Comparison of ENCODE assay signal across 16 mouse cellular contexts in the genomic region with DNA sequence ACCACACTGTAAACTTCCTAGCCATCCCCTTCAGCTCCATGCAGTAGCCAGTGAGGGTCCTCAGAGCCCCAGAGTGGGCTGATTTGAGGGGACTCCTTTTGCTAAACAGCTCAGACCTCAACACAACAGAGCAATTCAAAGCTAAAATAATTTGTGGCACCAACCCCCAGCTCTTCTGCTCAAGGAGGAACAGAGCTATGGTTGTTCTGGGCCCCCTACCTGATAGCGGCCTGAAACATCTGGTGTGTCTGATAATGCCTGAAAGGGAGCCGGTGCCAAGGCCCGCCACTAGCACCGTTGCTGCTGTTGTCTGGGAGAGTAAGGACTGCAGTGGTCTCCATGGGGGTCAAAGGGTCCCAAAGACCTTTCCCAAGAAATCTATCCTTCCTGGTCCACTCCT. TPM values are rescaled to one million over a fixed set of nuclear protein-coding genes. Genes with fewer than 3 reads are reported as not detected.
DNase-seq lines count a peak whose midpoint lies in the region; ATAC-seq lines count a peak whose summit lies in the region.
"Had no signal": no experiment of that assay in that cellular context is flagged by ENCODE, and none has a peak within 500 bp of the region (broad histone marks: within the 10 kb centered on the region; RNA-seq: fewer than 3 reads in every experiment).

No protein-coding gene starts in this region.

- H3K9ac ChIP-seq in kidney, embryonic 15.5 days = no peak overlapping the region
- peak overlapping the region; percentile 100 for H3K9ac ChIP-seq in liver, embryonic 13.5 days
- H3K9ac ChIP-seq in midbrain, embryonic 14.5 days (replicated peaks; ENCODE audit: low read length) = no peak overlapping the region
- H3K9ac ChIP-seq: midbrain, embryonic 12.5 days had no signal

- H3K4me2 ChIP-seq in kidney, embryonic 15.5 days = 0 out of 2 replicates have a peak overlapping the region, but pooled peaks have one; percentile 9
- peak overlapping the region; percentile 98 for H3K4me2 ChIP-seq in liver, embryonic 13.5 days
- H3K4me2 ChIP-seq in midbrain, embryonic 14.5 days (ENCODE audit: low read length) = no peak overlapping the region
- H3K4me2 ChIP-seq: midbrain, embryonic 12.5 days had no signal

- ATAC-seq in kidney, embryonic 15.5 days (replicated peaks; ENCODE audit: low FRiP score) = no peak
- ATAC-seq in common myeloid progenitor, adult 5-6 weeks (replicated peaks; ENCODE audit: low read depth, poor library complexity, severe bottlenecking) = peak; percentile 54
- peak; percentile 81 for ATAC-seq in liver, embryonic 13.5 days (ENCODE audit: low read depth)
- no peak for ATAC-seq in midbrain, embryonic 14.5 days (ENCODE audit: low FRiP score, low TSS enrichment)
- ATAC-seq: activated CD4-positive, CD25-positive, alpha-beta regulatory T cell, adult 4 months had no signal

- peaks cover 16% of the 10 kb centered on the region for H3K4me1 ChIP-seq in kidney, embryonic 15.5 days
- peaks cover 60% of the 10 kb centered on the region for H3K4me1 ChIP-seq in liver, embryonic 13.5 days (replicated peaks)
- peaks cover 11% of the 10 kb centered on the region; the same call in 1 of the 2 replicates for H3K4me1 ChIP-seq in midbrain, embryonic 14.5 days (ENCODE audit: control insufficient read depth, insufficient read depth, low read length)

- no peaks in the 10 kb centered on the region for H3K9me3 ChIP-seq in kidney, embryonic 15.5 days (replicated peaks)
- no peaks in the 10 kb centered on the region for H3K9me3 ChIP-seq in liver, embryonic 13.5 days (replicated peaks)
- H3K9me3 ChIP-seq in midbrain, embryonic 14.5 days (ENCODE audit: control insufficient read depth, low read length) = no peaks in the 10 kb centered on the region
- H3K9me3 ChIP-seq: midbrain, embryonic 12.5 days had no signal

- WGBS in kidney, embryonic 15.5 days = 79% methylated on average over 4 of the region's 4 CpGs
- WGBS in liver, embryonic 13.5 days (ENCODE audit: insufficient replicate concordance) = 9% methylated on average over 4 of the region's 4 CpGs
- WGBS in midbrain, embryonic 14.5 days = 80% methylated on average over 4 of the region's 4 CpGs

- H3K27ac ChIP-seq in kidney, embryonic 15.5 days = no peak overlapping the region
- peak overlapping the region; percentile 99 for H3K27ac ChIP-seq in liver, embryonic 13.5 days
- H3K27ac ChIP-seq in midbrain, embryonic 14.5 days (replicated peaks; ENCODE audit: low read depth, low read length) = no peak overlapping the region
- H3K27ac ChIP-seq: kidney, postnatal 0 days; midbrain, embryonic 12.5 days had no signal

- H3K4me3 ChIP-seq in kidney, embryonic 15.5 days (replicated peaks) = no peak overlapping the region
- peak overlapping the region; percentile 99 for H3K4me3 ChIP-seq in liver, embryonic 13.5 days (replicated peaks)
- H3K4me3 ChIP-seq in midbrain, embryonic 14.5 days (replicated peaks; ENCODE audit: low read depth, low read length) = no peak overlapping the region
- H3K4me3 ChIP-seq: midbrain, embryonic 12.5 days had no signal

- H3K36me3 ChIP-seq in kidney, embryonic 15.5 days = no peaks in the 10 kb centered on the region
- peaks cover 33% of the 10 kb centered on the region for H3K36me3 ChIP-seq in liver, embryonic 13.5 days
- H3K36me3 ChIP-seq in midbrain, embryonic 14.5 days (ENCODE audit: control insufficient read depth, insufficient read depth, low read length) = no peaks in the 10 kb centered on the region
- H3K36me3 ChIP-seq: midbrain, embryonic 12.5 days had no signal

- no peak for DNase-seq in kidney, postnatal 14 days
- DNase-seq in liver, embryonic 13.5 days = peak; percentile 84
- DNase-seq in spleen, postnatal 36 days (ENCODE audit: low spot score in 2 of 2) = peak; percentile 55 to 68
- DNase-seq in midbrain, embryonic 14.5 days = no peak
- no peak for DNase-seq in layer of hippocampus, adult 11-12 months (ENCODE audit: low spot score)
- no peak for DNase-seq in cerebellum, postnatal 14 days
- DNase-seq: adrenal gland, postnatal 36 days; cerebellum, adult 8-10 months; embryo, embryonic 11 days; heart, adult 11 months; lung, postnatal 14 days had no signal

- H3K27me3 ChIP-seq in kidney, embryonic 15.5 days = peaks cover 11% of the 10 kb centered on the region
- no peaks in the 10 kb centered on the region for H3K27me3 ChIP-seq in liver, embryonic 13.5 days
- peaks cover 14% of the 10 kb centered on the region; the same call in 1 of the 2 replicates for H3K27me3 ChIP-seq in midbrain, embryonic 14.5 days (ENCODE audit: control insufficient read depth, insufficient read depth, low read length)

RNA-seq across cellular contexts. Expression of gene Klf1, which starts 0.7 kb away (rescaled TPM):
- 3.4 and 7.2 TPM in 2 replicates for polyA plus RNA-seq in kidney, embryonic 15.5 days (2015; fragmentation: Nextera tagmentation; extraction: Ambion mirVana)
- total RNA-seq in common myeloid progenitor, adult 5-6 weeks (2017) = 71.2 and 79.8 TPM in 2 replicates
- polyA plus RNA-seq in liver, embryonic 13.5 days (2015; fragmentation: Nextera tagmentation; extraction: Ambion mirVana) = 469 and 494 TPM in 2 replicates
- 0.19 and 0.63 TPM in 2 replicates for polyA plus RNA-seq in midbrain, embryonic 14.5 days (2014; fragmentation: Nextera tagmentation; extraction: Ambion mirVana)

RNA-seq across cellular contexts. Expression of gene Dnase2a, which starts 7.3 kb away (rescaled TPM):
- polyA plus RNA-seq in kidney, embryonic 15.5 days (2015; fragmentation: Nextera tagmentation; extraction: Ambion mirVana) = 8.3 and 8.6 TPM in 2 replicates
- 41.0 and 47.0 TPM in 2 replicates for total RNA-seq in common myeloid progenitor, adult 5-6 weeks (2017)
- polyA plus RNA-seq in liver, embryonic 13.5 days (2015; fragmentation: Nextera tagmentation; extraction: Ambion mirVana) = 9.3 and 10.4 TPM in 2 replicates
- polyA plus RNA-seq in midbrain, embryonic 14.5 days (2014; fragmentation: Nextera tagmentation; extraction: Ambion mirVana) = 4.0 and 5.4 TPM in 2 replicates

RNA-seq across cellular contexts. Expression of gene Gcdh, which starts 7.3 kb away (rescaled TPM):
- polyA plus RNA-seq in kidney, embryonic 15.5 days (2015; fragmentation: Nextera tagmentation; extraction: Ambion mirVana) = 49.8 and 51.2 TPM in 2 replicates
- total RNA-seq in common myeloid progenitor, adult 5-6 weeks (2017) = 16.4 and 25.2 TPM in 2 replicates
- 44.7 and 48.6 TPM in 2 replicates for polyA plus RNA-seq in liver, embryonic 13.5 days (2015; fragmentation: Nextera tagmentation; extraction: Ambion mirVana)
- 22.4 and 25.9 TPM in 2 replicates for polyA plus RNA-seq in midbrain, embryonic 14.5 days (2014; fragmentation: Nextera tagmentation; extraction: Ambion mirVana)

RNA-seq across cellular contexts. Expression of gene Syce2, which starts 29.2 kb away (rescaled TPM):
- 66.5 and 70.3 TPM in 2 replicates for polyA plus RNA-seq in kidney, embryonic 15.5 days (2015; fragmentation: Nextera tagmentation; extraction: Ambion mirVana)
- total RNA-seq in common myeloid progenitor, adult 5-6 weeks (2017) = 138 and 142 TPM in 2 replicates
- 84.1 and 90.4 TPM in 2 replicates for polyA plus RNA-seq in liver, embryonic 13.5 days (2015; fragmentation: Nextera tagmentation; extraction: Ambion mirVana)
- 17.4 and 27.4 TPM in 2 replicates for polyA plus RNA-seq in midbrain, embryonic 14.5 days (2014; fragmentation: Nextera tagmentation; extraction: Ambion mirVana)

RNA-seq across cellular contexts. Expression of gene Mast1, which starts 36.1 kb away (rescaled TPM):
- polyA plus RNA-seq in kidney, embryonic 15.5 days (2015; fragmentation: Nextera tagmentation; extraction: Ambion mirVana) = 0.40 and 0.48 TPM in 2 replicates
- total RNA-seq in common myeloid progenitor, adult 5-6 weeks (2017) = not detected in 2 replicates
- 0.12 and 0.13 TPM in 2 replicates for polyA plus RNA-seq in liver, embryonic 13.5 days (2015; fragmentation: Nextera tagmentation; extraction: Ambion mirVana)
- 69.5 and 69.9 TPM in 2 replicates for polyA plus RNA-seq in midbrain, embryonic 14.5 days (2014; fragmentation: Nextera tagmentation; extraction: Ambion mirVana)

Comparison
In these comparisons a context has a peak if more than half of its experiments do, and no peak if none do; other contexts are left out.
1. ATAC-seq: peak in common myeloid progenitor, adult 5-6 weeks (single experiment) and liver, embryonic 13.5 days (single experiment); none in kidney, embryonic 15.5 days (single experiment) and midbrain, embryonic 14.5 days (single experiment).
2. DNase-seq: peak in liver, embryonic 13.5 days (single experiment) and spleen, postnatal 36 days (2 of 2); none in kidney, postnatal 14 days (single experiment), midbrain, embryonic 14.5 days (single experiment), layer of hippocampus, adult 11-12 months (single experiment) and cerebellum, postnatal 14 days (0 of 2).
3. RNA of gene Klf1, which starts 0.7 kb away (polyA plus RNA-seq): 469 to 494 TPM in liver, embryonic 13.5 days; 3.4 to 7.2 TPM in kidney, embryonic 15.5 days and 0.19 to 0.63 TPM in midbrain, embryonic 14.5 days; every median in the first group is over 10 times any median in the second.